Mouse (Mus musculus) cortical plate, adult 2 months (tissue): Measurements from ENCODE around the gene Ice1.

Experiments used
- CTCF ChIP-seq: fragments of 200-500 bp; IDR thresholded peaks from 2 replicates; pipeline ENCODE4 v1.5.1; 2011; ENCODE audit warnings: mild to moderate bottlenecking, control low read depth, low read length; ENCODE audit not compliant: insufficient read depth; ENCODE audit errors: extremely low read depth
- POLR2A ChIP-seq: fragments of 200-500 bp; IDR thresholded peaks from 2 replicates; pipeline ENCODE4 v1.6.1; 2011; ENCODE audit warnings: mild to moderate bottlenecking, low read length, control low read depth; ENCODE audit not compliant: insufficient read depth; ENCODE audit errors: extremely low read depth

DNA sequence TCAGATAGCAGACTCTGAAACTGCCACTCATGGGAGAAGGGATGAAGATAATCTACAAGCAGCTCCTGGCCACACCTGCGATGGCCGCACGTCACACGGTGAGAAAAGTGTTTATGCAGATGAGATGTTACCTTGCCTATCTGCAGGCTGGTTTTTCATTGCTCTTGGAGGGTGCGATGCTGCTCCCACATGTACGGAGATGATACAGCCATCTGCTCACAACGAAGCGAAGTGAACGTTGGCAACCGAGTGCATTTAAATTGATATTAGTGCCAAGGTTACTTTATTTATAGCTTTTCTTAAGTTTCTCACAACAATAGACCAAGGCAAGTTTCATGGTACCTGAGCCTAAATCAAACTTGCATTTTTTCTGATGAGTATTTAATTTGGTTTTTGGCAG, 37.6 kb upstream of the Ice1 start:
- TF ChIP-seq CTCF (no peak), POLR2A (no peak)
